Mouse (Mus musculus) hindbrain, postnatal 0 days (tissue): ENCODE measurements around the gene 3110040M04Rik. TPM values are rescaled to one million over a fixed set of nuclear protein-coding genes. Genes with fewer than 3 reads are reported as not detected.
A peak's percentile ranks its signal among the peaks of the same experiment; 100 is the strongest.

Experiments
- ATAC-seq: fragments of 200-750 bp; cut with Nextera tagmentation; 2 replicates; pipeline ENCODE4 v1.8.0; 2017; ENCODE audit warnings: mild to moderate bottlenecking, moderate TSS enrichment, moderate library complexity
- DNase-seq: peaks from one replicate; pipeline ENCODE4 v3.0.0-alpha.2; 2015; ENCODE audit warnings: low spot score
- H3K27ac ChIP-seq: fragments of 300-500 bp; sonication (generic); 2 replicates; pipeline ENCODE4 v1.5.1; 2014; ENCODE audit warnings: mild to moderate bottlenecking
- H3K27me3 ChIP-seq: fragments of 300-500 bp; sonication (generic); 2 replicates; pipeline ENCODE4 v1.6.1; 2014; ENCODE audit warnings: low read length, mixed read lengths; ENCODE audit not compliant: insufficient read depth
- H3K36me3 ChIP-seq: fragments of 300-500 bp; sonication (generic); 2 replicates; pipeline ENCODE4 v1.6.1; 2014; ENCODE audit warnings: low read length, mixed read lengths; ENCODE audit not compliant: insufficient read depth
- H3K4me1 ChIP-seq: fragments of 300-500 bp; sonication (generic); 2 replicates; pipeline ENCODE4 v1.6.1; 2014; ENCODE audit warnings: antibody characterized with exemption, low read length, mixed read lengths; ENCODE audit not compliant: insufficient read depth
- H3K4me2 ChIP-seq: fragments of 300-500 bp; sonication (generic); 2 replicates; pipeline ENCODE4 v1.6.1; 2014; ENCODE audit warnings: low read depth, mild to moderate bottlenecking, low read length, moderate library complexity, mixed read lengths
- H3K4me3 ChIP-seq: fragments of 300-500 bp; sonication (generic); 2 replicates; pipeline ENCODE4 v1.5.1; 2014; ENCODE audit warnings: low read length
- H3K9ac ChIP-seq: fragments of 300-500 bp; sonication (generic); replicated peaks from 2 replicates; pipeline ENCODE4 v1.6.1; 2014; ENCODE audit warnings: mild to moderate bottlenecking, low read length, moderate library complexity, mixed read lengths
- H3K9me3 ChIP-seq: fragments of 300-500 bp; sonication (generic); 2 replicates; pipeline ENCODE4 v1.6.1; 2016; ENCODE audit warnings: low read length, mixed read lengths
- CTCF ChIP-seq: IDR thresholded peaks from 2 replicates; pipeline ENCODE4 v1.5.1; 2016; ENCODE audit warnings: antibody characterized with exemption, control low read depth, low read depth
- WGBS: fragments of 180-500 bp; shearing (Covaris S2); extraction: QIAGEN DNeasy Blood & Tissue Kit; methylation state at CpG from one replicate; pipeline ENCODE4 v1.1.7; 2014; 5-methylcytosine and 5-hydroxymethylcytosine counted together
- polyA plus RNA-seq: library from polyadenylated mRNA; unstranded; fragments of >200 nt; fragmentation: Nextera tagmentation; extraction: Ambion mirVana; gene quantifications from 2 replicates; pipeline ENCODE4 v1.2.1, GENCODE M21; 2015
- total RNA-seq: library from RNA; depleted of rRNA; stranded (reverse); fragments of >200 nt; gene quantifications from 2 replicates; pipeline ENCODE4 v1.2.3, GENCODE M21; 2014

3110040M04Rik gene
- total and polyA plus RNA-seq, 2 experiments from 2014 or later, result not detected

GRCm38 (mm10) chr1:151166031-151166430, 37.9 kb upstream of the 3110040M04Rik start:
- no peak overlapping the region for H3K9ac ChIP-seq
- WGBS, result 49% methylated on average over 8 of the region's 8 CpGs
- no peaks in the 10 kb centered on the region for H3K36me3 ChIP-seq
- ATAC-seq (no peak), DNase-seq (no peak)
- no peak overlapping the region for H3K4me3 ChIP-seq
- H3K27me3 ChIP-seq, result no peaks in the 10 kb centered on the region
- H3K4me2 ChIP-seq, result no peak overlapping the region
- no peak for TF ChIP-seq CTCF
- H3K9me3 ChIP-seq, result no peaks in the 10 kb centered on the region
- no peaks in the 10 kb centered on the region for H3K4me1 ChIP-seq
- H3K27ac ChIP-seq, result no peak overlapping the region

- WGBS, result 21% methylated on average over 12 of the region's 12 CpGs
- ATAC-seq, result peak; percentile 84
- TF ChIP-seq CTCF, result no peak
- Histone ChIP-seq H3K9me3 (no peaks in the 10 kb centered on the region), H3K4me2 (no peak overlapping the region), H3K36me3 (no peaks in the 10 kb centered on the region), H3K4me3 (no peak overlapping the region), H3K27me3 (no peaks in the 10 kb centered on the region), H3K27ac (peak overlapping the region; percentile 20; the same call in 1 of the 2 replicates), H3K9ac (no peak overlapping the region), H3K4me1 (no peaks in the 10 kb centered on the region)
- peak; percentile 55 for DNase-seq
These were observed 36.4 kb upstream of the 3110040M04Rik start for GRCm38 (mm10) chr1:151167297-151168047.

GRCm38 (mm10) chr1:151168637-151169036, 35.3 kb upstream of the 3110040M04Rik start:
- Histone ChIP-seq H3K27me3 (no peaks in the 10 kb centered on the region), H3K36me3 (no peaks in the 10 kb centered on the region), H3K27ac (no peak overlapping the region), H3K9ac (no peak overlapping the region), H3K9me3 (no peaks in the 10 kb centered on the region), H3K4me2 (no peak overlapping the region), H3K4me3 (no peak overlapping the region), H3K4me1 (no peaks in the 10 kb centered on the region)
- TF ChIP-seq CTCF, result no peak
- WGBS, result 76% methylated on average over 3 of the region's 3 CpGs
- ATAC-seq (no peak), DNase-seq (no peak)

- Histone ChIP-seq H3K4me1 (no peaks in the 10 kb centered on the region), H3K27me3 (no peaks in the 10 kb centered on the region), H3K4me2 (no peak overlapping the region), H3K27ac (no peak overlapping the region), H3K9me3 (no peaks in the 10 kb centered on the region), H3K36me3 (no peaks in the 10 kb centered on the region), H3K4me3 (no peak overlapping the region), H3K9ac (no peak overlapping the region)
- DNase-seq (no peak), ATAC-seq (no peak)
- no peak for TF ChIP-seq CTCF
- WGBS, result 63% methylated on average over 2 of the region's 2 CpGs
These were observed 32.1 kb upstream of the 3110040M04Rik start for GRCm38 (mm10) chr1:151171572-151172461.

GRCm38 (mm10) chr1:151177030-151177936, 26.6 kb upstream of the 3110040M04Rik start:
- Histone ChIP-seq H3K4me2 (peak overlapping the region; percentile 48), H3K36me3 (no peaks in the 10 kb centered on the region), H3K27me3 (no peaks in the 10 kb centered on the region), H3K4me3 (peak overlapping the region; percentile 24), H3K4me1 (no peaks in the 10 kb centered on the region), H3K9ac (no peak overlapping the region), H3K9me3 (no peaks in the 10 kb centered on the region), H3K27ac (no peak overlapping the region)
- TF ChIP-seq CTCF, result no peak
- ATAC-seq (peak; percentile 92), DNase-seq (peak; percentile 31)
- 11% methylated on average over 10 of the region's 10 CpGs for WGBS

- no peak for TF ChIP-seq CTCF
- DNase-seq (no peak), ATAC-seq (no peak; the same call in 1 of the 2 replicates)
- Histone ChIP-seq H3K9ac (no peak overlapping the region), H3K4me3 (peak overlapping the region; percentile 24), H3K27ac (no peak overlapping the region), H3K36me3 (no peaks in the 10 kb centered on the region), H3K4me2 (peak overlapping the region; percentile 48), H3K27me3 (no peaks in the 10 kb centered on the region), H3K4me1 (no peaks in the 10 kb centered on the region), H3K9me3 (no peaks in the 10 kb centered on the region)
- WGBS, result 14% methylated on average over 4 of the region's 4 CpGs
These were observed 26.0 kb upstream of the 3110040M04Rik start for GRCm38 (mm10) chr1:151177937-151178271.
